ENCODE assay signal across 8 mouse cellular contexts in genomic region chr13:74259460-74260230, GRCm38 (mm10). TPM values are rescaled to one million over a fixed set of nuclear protein-coding genes. Genes with fewer than 3 reads are reported as not detected.
DNase-seq lines count a peak whose midpoint lies in the region; ATAC-seq and TF ChIP-seq lines count a peak whose summit lies in the region.

No protein-coding gene starts in this region.

- DNase-seq in ES-E14 (ENCODE audit: low read depth, low spot score): peak; percentile 40
- DNase-seq in brain, embryonic 14.5 days (ENCODE audit: low read depth): peak; percentile 58
- DNase-seq in gastrocnemius, postnatal 14 days: peak; percentile 61
- DNase-seq in hindbrain, postnatal 0 days (ENCODE audit: low spot score): peak; percentile 59
- DNase-seq in left cerebral cortex, postnatal 25 days (ENCODE audit: low spot score in 2 of 2): peak; percentile 17 to 47
- peak; percentile 51 for DNase-seq in right cerebral cortex, adult 18-20 months
- DNase-seq in urinary bladder, postnatal 14 days (ENCODE audit: low spot score): peak; percentile 79

- in situ Hi-C loops in ES-E14 (cut with MboI; ENCODE audit: low sequenced_read_pairs in 2 of 2, unreplicated experiment in 2 of 2): no loop called here

- peak; percentile 86 for ATAC-seq in hindbrain, postnatal 0 days

- no peaks in the 10 kb centered on the region for H3K27me3 ChIP-seq in hindbrain, postnatal 0 days (ENCODE audit: insufficient read depth, low read length)
- peaks cover 11% of the 10 kb centered on the region for H3K27me3 ChIP-seq in megakaryocyte, embryonic 14.5 days (replicated peaks)

- intact Hi-C loops in gastrocnemius, postnatal 14 days (cut with DNase I; ENCODE audit: low total_unique reads): no loop called here
- intact Hi-C loops in left cerebral cortex, postnatal 25 days (cut with DNase I): no loop called here

- H3K9ac ChIP-seq in ES-E14 (ENCODE audit: insufficient read depth, low read depth, low read length, poor library complexity, severe bottlenecking): peak overlapping the region; percentile 68
- peak overlapping the region; percentile 63 for H3K9ac ChIP-seq in hindbrain, postnatal 0 days (replicated peaks; ENCODE audit: low read length)

- H3K36me3 ChIP-seq in ES-E14 (ENCODE audit: control insufficient read depth, insufficient read depth, low read length, poor library complexity, severe bottlenecking): no peaks in the 10 kb centered on the region
- H3K36me3 ChIP-seq in hindbrain, postnatal 0 days (ENCODE audit: insufficient read depth, low read length): no peaks in the 10 kb centered on the region
- H3K36me3 ChIP-seq in megakaryocyte, embryonic 14.5 days (replicated peaks; ENCODE audit: low read length): no peaks in the 10 kb centered on the region

- H3K9me3 ChIP-seq in ES-E14 (ENCODE audit: control insufficient read depth, insufficient read depth, low read depth, low read length): no peaks in the 10 kb centered on the region
- no peaks in the 10 kb centered on the region for H3K9me3 ChIP-seq in hindbrain, postnatal 0 days (ENCODE audit: low read length)
- H3K9me3 ChIP-seq in megakaryocyte, embryonic 14.5 days: no peaks in the 10 kb centered on the region

- no peak for TF ChIP-seq POLR2A in brain, embryonic 14.5 days (IDR thresholded peaks at IDR 0.05; ENCODE audit: borderline replicate concordance, extremely low read depth, insufficient read depth, insufficient read length, poor library complexity, severe bottlenecking)

- H3K4me2 ChIP-seq in hindbrain, postnatal 0 days (ENCODE audit: low read depth, low read length): peak overlapping the region; percentile 74

- WGBS in hindbrain, postnatal 0 days: 4% methylated on average over 35 of the region's 35 CpGs

- H3K4me1 ChIP-seq in ES-E14 (ENCODE audit: control insufficient read depth in 2 of 2, insufficient read depth in 2 of 2, low read length in 2 of 2, poor library complexity in 1 of 2): 0 out of 4 replicates have a peak, but pooled peaks cover 0 to 2% of the 10 kb centered on the region in 2 experiments
- H3K4me1 ChIP-seq in hindbrain, postnatal 0 days (ENCODE audit: insufficient read depth, low read length): peaks cover 4% of the 10 kb centered on the region; the same call in 1 of the 2 replicates
- H3K4me1 ChIP-seq in megakaryocyte, embryonic 14.5 days: peaks cover 57% of the 10 kb centered on the region

- H3K4me3 ChIP-seq in ES-E14 (ENCODE audit: insufficient read depth in 1 of 2, low read depth in 1 of 2, low read length in 2 of 2, poor library complexity in 1 of 2, severe bottlenecking in 1 of 2): peak overlapping the region; percentile 62 to 67
- peak overlapping the region; percentile 50 for H3K4me3 ChIP-seq in hindbrain, postnatal 0 days (ENCODE audit: low read length)
- peak overlapping the region; percentile 89 for H3K4me3 ChIP-seq in megakaryocyte, embryonic 14.5 days (replicated peaks)

- no peak overlapping the region for H3K27ac ChIP-seq in ES-E14 (ENCODE audit: insufficient read depth, low read depth, low read length, poor library complexity, severe bottlenecking)
- peak overlapping the region; percentile 26; the same call in 1 of the 2 replicates for H3K27ac ChIP-seq in hindbrain, postnatal 0 days

- no peak for TF ChIP-seq CTCF in brain, embryonic 14.5 days (IDR thresholded peaks at IDR 0.05; ENCODE audit: borderline replicate concordance, extremely low read depth, insufficient read depth, insufficient read length)
- no peak for TF ChIP-seq CTCF in hindbrain, postnatal 0 days (IDR thresholded peaks at IDR 0.05; ENCODE audit: low read depth)

TF ChIP-seq in ES-E14, 5 proteins besides CTCF, POLR2A, EP300 and RAD21:
- no peak for TF ChIP-seq CHD2 (IDR thresholded peaks at IDR 0.05; ENCODE audit: low read depth, low read length)
- no peak for TF ChIP-seq HCFC1 (IDR thresholded peaks at IDR 0.05; ENCODE audit: borderline replicate concordance, insufficient read depth, low read length)
- TF ChIP-seq ZNF384 (IDR thresholded peaks at IDR 0.05; ENCODE audit: low read depth, low read length): no peak
- no peak for TF ChIP-seq ZC3H11A (IDR thresholded peaks at IDR 0.05; ENCODE audit: borderline replicate concordance, low read depth, low read length)
- no peak for TF ChIP-seq MAFK (IDR thresholded peaks at IDR 0.05; ENCODE audit: insufficient read depth, low read depth, low read length)

RNA-seq across cellular contexts. Expression of gene Ahrr, which starts 32.5 kb away (rescaled TPM):
- 0.27 and 0.32 TPM in 2 replicates for total RNA-seq in ES-E14 (2012; rRNA removed)
- polyA plus RNA-seq in brain, embryonic 14.5 days (2012; rRNA removed): 2.0 and 2.5 TPM in 2 replicates
- total RNA-seq in gastrocnemius, postnatal 14 days (2021): under 1 TPM; 0.04 to 0.25 TPM
- 0.99 and 3.3 TPM in 2 replicates for total RNA-seq in hindbrain, postnatal 0 days (2014; rRNA removed)
- polyA plus RNA-seq in hindbrain, postnatal 0 days (2015; fragmentation: Nextera tagmentation; extraction: Ambion mirVana): 0.45 and 0.54 TPM in 2 replicates
- total RNA-seq in left cerebral cortex, postnatal 25 days (2021): 1 to 10 TPM in 1 of 2 experiments, under 1 TPM in 1; 0.78 to 1.6 TPM
- 0.16 TPM in 1 of 2 replicates, not detected in the other for polyA plus RNA-seq in megakaryocyte, embryonic 14.5 days (2012; ENCODE audit: insufficient read depth, low replicate concordance)

RNA-seq across cellular contexts. Expression of gene Exoc3, which starts 51.1 kb away (rescaled TPM):
- total RNA-seq in ES-E14 (2012; rRNA removed): 20.5 and 28.8 TPM in 2 replicates
- polyA plus RNA-seq in brain, embryonic 14.5 days (2012; rRNA removed): 60.1 and 71.8 TPM in 2 replicates
- 10 to 100 TPM; 28.3 to 30.5 TPM for total RNA-seq in gastrocnemius, postnatal 14 days (2021)
- total RNA-seq in hindbrain, postnatal 0 days (2014; rRNA removed): 79.5 and 110 TPM in 2 replicates
- polyA plus RNA-seq in hindbrain, postnatal 0 days (2015; fragmentation: Nextera tagmentation; extraction: Ambion mirVana): 110 and 111 TPM in 2 replicates
- 10 to 100 TPM; 72.5 to 74.2 TPM for total RNA-seq in left cerebral cortex, postnatal 25 days (2021)
- 18.1 TPM in 1 of 2 replicates, not detected in the other for polyA plus RNA-seq in megakaryocyte, embryonic 14.5 days (2012; ENCODE audit: insufficient read depth, low replicate concordance)

RNA-seq across cellular contexts. Expression of gene Pdcd6, which starts 57.7 kb away (rescaled TPM):
- 87.8 and 101 TPM in 2 replicates for total RNA-seq in ES-E14 (2012; rRNA removed)
- polyA plus RNA-seq in brain, embryonic 14.5 days (2012; rRNA removed): 112 and 144 TPM in 2 replicates
- 10 to 100 TPM; 20.9 to 24.7 TPM for total RNA-seq in gastrocnemius, postnatal 14 days (2021)
- total RNA-seq in hindbrain, postnatal 0 days (2014; rRNA removed): 96.1 and 129 TPM in 2 replicates
- 141 and 147 TPM in 2 replicates for polyA plus RNA-seq in hindbrain, postnatal 0 days (2015; fragmentation: Nextera tagmentation; extraction: Ambion mirVana)
- total RNA-seq in left cerebral cortex, postnatal 25 days (2021): 10 to 100 TPM; 82.4 to 83.7 TPM
- 41.2 and 72.5 TPM in 2 replicates for polyA plus RNA-seq in megakaryocyte, embryonic 14.5 days (2012; ENCODE audit: insufficient read depth, low replicate concordance)
